In the genomic region with DNA sequence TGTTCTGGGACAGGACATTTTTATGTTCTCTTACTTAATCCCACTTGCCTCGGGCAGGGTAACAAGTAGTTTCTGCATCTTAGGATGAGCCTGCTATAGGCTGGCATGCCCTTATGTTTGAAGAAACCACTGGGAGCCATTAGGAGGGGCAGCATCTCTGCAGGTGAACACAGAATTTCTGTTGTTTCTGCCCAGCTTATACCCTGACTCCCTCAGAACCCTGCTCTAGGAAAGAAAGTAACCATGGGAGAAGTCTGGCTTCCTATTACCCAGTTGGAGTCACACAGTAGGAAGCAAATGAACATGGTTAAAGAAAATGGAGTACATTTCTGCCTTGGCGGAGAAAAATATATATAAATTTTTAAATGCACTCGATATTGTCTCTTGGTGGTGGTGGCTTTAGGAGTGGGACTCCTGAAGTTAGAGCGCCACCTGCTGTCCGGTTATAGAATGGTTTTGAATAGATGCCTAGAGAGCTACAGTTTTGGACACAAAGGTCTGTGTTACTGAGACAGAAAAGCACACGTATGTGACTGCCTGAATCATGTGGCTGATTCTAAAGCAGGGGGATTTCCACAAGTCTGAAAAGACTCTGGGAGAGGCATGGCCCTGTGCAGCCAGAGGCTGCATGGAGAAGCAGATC, we compare ENCODE assay signal across 8 mouse cellular contexts. TPM values are rescaled to one million over a fixed set of nuclear protein-coding genes. Genes with fewer than 3 reads are reported as not detected.
DNase-seq lines count a peak whose midpoint lies in the region; ATAC-seq and TF ChIP-seq lines count a peak whose summit lies in the region.

No protein-coding gene starts in this region.

- no peaks in the 10 kb centered on the region for H3K9me3 ChIP-seq in MEL (replicated peaks; ENCODE audit: insufficient read depth, low read length)
- H3K9me3 ChIP-seq in forebrain, postnatal 0 days (ENCODE audit: low read length) = no peaks in the 10 kb centered on the region
- no peaks in the 10 kb centered on the region for H3K9me3 ChIP-seq in lung, embryonic 15.5 days

- WGBS in forebrain, postnatal 0 days = 19% methylated on average over 6 of the region's 6 CpGs
- 16% methylated on average over 6 of the region's 6 CpGs for WGBS in lung, embryonic 15.5 days

- H3K36me3 ChIP-seq in MEL (ENCODE audit: control insufficient read depth in 1 of 2, insufficient read depth in 2 of 2, low read length in 2 of 2) = no peaks in the 10 kb centered on the region
- no peaks in the 10 kb centered on the region for H3K36me3 ChIP-seq in forebrain, postnatal 0 days (ENCODE audit: insufficient read depth)
- no peaks in the 10 kb centered on the region for H3K36me3 ChIP-seq in lung, embryonic 15.5 days

- no peak overlapping the region for H3K27ac ChIP-seq in MEL (ENCODE audit: control insufficient read depth, low read depth, low read length)
- H3K27ac ChIP-seq in forebrain, postnatal 0 days (ENCODE audit: low read depth, low read length) = no peak overlapping the region
- H3K27ac ChIP-seq in lung, embryonic 15.5 days = no peak overlapping the region

- DNase-seq in MEL (ENCODE audit: low read depth, low spot score) = peak; percentile 8
- DNase-seq in cerebellum, adult 11-12 months = peak; percentile 18
- DNase-seq in forebrain, postnatal 0 days = peak; percentile 94
- peak; percentile 65 to 90 for DNase-seq in layer of hippocampus, adult 18-20 months (ENCODE audit: low spot score in 2 of 2)
- DNase-seq in ovary, postnatal 36 days (ENCODE audit: low spot score) = peak; percentile 68
- DNase-seq in urinary bladder, postnatal 10 days (ENCODE audit: low spot score) = peak; percentile 26

- peak; percentile 86 for ATAC-seq in forebrain, postnatal 0 days
- peak; percentile 64 to 84 for ATAC-seq in hematopoietic stem cell, adult 5-6 weeks (replicated peaks in 1 of 2; ENCODE audit: insufficient read depth in 1 of 2, low FRiP score in 2 of 2, low TSS enrichment in 1 of 2, low read depth in 1 of 2, poor library complexity in 2 of 2, severe bottlenecking in 2 of 2)
- ATAC-seq in lung, embryonic 15.5 days (ENCODE audit: borderline replicate concordance, extremely low read depth, low FRiP score, low TSS enrichment) = peak; percentile 35; the same call in 1 of the 2 replicates

- peak; percentile 30 for TF ChIP-seq RAD21 in MEL (IDR thresholded peaks at IDR 0.05; ENCODE audit: low read depth, low read length)

- no peak overlapping the region for H3K4me3 ChIP-seq in MEL (ENCODE audit: control insufficient read depth in 1 of 2, insufficient read depth in 1 of 2, low read depth in 2 of 2, low read length in 2 of 2)
- H3K4me3 ChIP-seq in forebrain, postnatal 0 days (ENCODE audit: low read depth, low read length) = no peak overlapping the region
- no peak overlapping the region for H3K4me3 ChIP-seq in lung, embryonic 15.5 days

- TF ChIP-seq EP300 in MEL (IDR thresholded peaks at IDR 0.05; ENCODE audit: low read depth in 1 of 2, low read length in 2 of 2) = no peak

- no peaks in the 10 kb centered on the region for H3K79me2 ChIP-seq in MEL (ENCODE audit: control insufficient read depth, insufficient read depth, low read length, poor library complexity)

- H3K9ac ChIP-seq in MEL (ENCODE audit: control insufficient read depth, low read depth, low read length, poor library complexity, severe bottlenecking) = no peak overlapping the region
- no peak overlapping the region for H3K9ac ChIP-seq in forebrain, postnatal 0 days
- no peak overlapping the region for H3K9ac ChIP-seq in lung, embryonic 15.5 days

- TF ChIP-seq POLR2A in MEL (IDR thresholded peaks at IDR 0.05; ENCODE audit: control insufficient read depth in 1 of 2, insufficient read depth in 1 of 2, low read depth in 1 of 2, low read length in 2 of 2, poor library complexity in 1 of 2) = no peak

- H3K27me3 ChIP-seq in MEL (ENCODE audit: control insufficient read depth in 1 of 2, insufficient read depth in 2 of 2, low read length in 2 of 2) = no peaks in the 10 kb centered on the region
- no peaks in the 10 kb centered on the region for H3K27me3 ChIP-seq in forebrain, postnatal 0 days (ENCODE audit: insufficient read depth, low read length)
- H3K27me3 ChIP-seq in lung, embryonic 15.5 days = no peaks in the 10 kb centered on the region; the same call in 1 of the 2 replicates

- TF ChIP-seq CTCF in MEL (IDR thresholded peaks at IDR 0.05 in 2 of 3, conservative IDR thresholded peaks at IDR 0.05 in 1 of 3; ENCODE audit: control insufficient read depth in 1 of 3, insufficient read depth in 1 of 3, low read depth in 2 of 3, low read length in 3 of 3, poor library complexity in 1 of 3, severe bottlenecking in 1 of 3) = peak in 2 of 3 experiments; percentile 6 to 14; a peak in 1 of 6 replicates
- peak; percentile 87 for TF ChIP-seq CTCF in forebrain, postnatal 0 days (IDR thresholded peaks at IDR 0.05; ENCODE audit: low read depth)

- no peaks in the 10 kb centered on the region for H3K4me1 ChIP-seq in MEL (ENCODE audit: control insufficient read depth in 1 of 2, insufficient read depth in 2 of 2, low read length in 2 of 2)
- no peaks in the 10 kb centered on the region for H3K4me1 ChIP-seq in forebrain, postnatal 0 days (ENCODE audit: insufficient read depth)
- no peaks in the 10 kb centered on the region for H3K4me1 ChIP-seq in lung, embryonic 15.5 days

- no peak overlapping the region for H3K4me2 ChIP-seq in forebrain, postnatal 0 days (ENCODE audit: low read depth)
- no peak overlapping the region for H3K4me2 ChIP-seq in lung, embryonic 15.5 days

TF ChIP-seq in MEL, 35 proteins besides CTCF, POLR2A, EP300 and RAD21:
- TF ChIP-seq MYC (IDR thresholded peaks at IDR 0.05; ENCODE audit: low read depth, low read length) = no peak
- TF ChIP-seq ZNF384 (IDR thresholded peaks at IDR 0.05; ENCODE audit: low read depth, low read length) = no peak
- no peak for TF ChIP-seq RCOR1 (IDR thresholded peaks at IDR 0.05; ENCODE audit: low read depth, low read length)
- TF ChIP-seq ZKSCAN1 (IDR thresholded peaks at IDR 0.05; ENCODE audit: low read depth, low read length) = no peak
- TF ChIP-seq TAL1 (IDR thresholded peaks at IDR 0.05; ENCODE audit: low read length) = no peak
- no peak for TF ChIP-seq USF2 (IDR thresholded peaks at IDR 0.05; ENCODE audit: borderline replicate concordance in 1 of 2, insufficient read depth in 1 of 2, low read depth in 1 of 2, low read length in 2 of 2)
- TF ChIP-seq SMC3 (IDR thresholded peaks at IDR 0.05; ENCODE audit: low read depth, low read length) = 0 out of 2 replicates have a peak, but pooled peaks have one; percentile 19
- TF ChIP-seq GABPA (IDR thresholded peaks at IDR 0.05; ENCODE audit: low read depth, low read length) = no peak
- TF ChIP-seq MAX (IDR thresholded peaks at IDR 0.05; ENCODE audit: low read length) = no peak
TF ChIP-seq in MEL: peak in this region for 1.

RNA-seq across cellular contexts. Expression of gene Lrrc30, which starts 47.5 kb away (rescaled TPM):
- not detected in 2 replicates for total RNA-seq in MEL (2012; rRNA removed)
- polyA plus RNA-seq in MEL (2012; ENCODE audit: insufficient read depth in 1 of 2, insufficient read length in 2 of 2, low read depth in 1 of 2, low replicate concordance in 2 of 2, missing spikeins in 1 of 2) = not detected
- not detected in 2 replicates for total RNA-seq in forebrain, postnatal 0 days (2014; rRNA removed)
- polyA plus RNA-seq in forebrain, postnatal 0 days (2015; fragmentation: Nextera tagmentation; extraction: Ambion mirVana) = not detected in 2 replicates
- not detected in 2 replicates for total RNA-seq in hematopoietic stem cell, adult 5-6 weeks (2017)
- total RNA-seq in layer of hippocampus, adult 18-20 months (2021) = not detected
- polyA plus RNA-seq in lung, embryonic 15.5 days (2015; fragmentation: Nextera tagmentation; extraction: Ambion mirVana) = not detected in 2 replicates

Comparison
In these comparisons a context has a peak if more than half of its experiments do, and no peak if none do; other contexts are left out.
1. DNase-seq: peak in every context shown above with its lines; median percentile 94 in forebrain, postnatal 0 days; 78 in layer of hippocampus, adult 18-20 months; 68 in ovary, postnatal 36 days; 26 in urinary bladder, postnatal 10 days; 18 in cerebellum, adult 11-12 months; 8 in MEL.
2. ATAC-seq: peak in every context shown above with its lines; median percentile 86 in forebrain, postnatal 0 days; 74 in hematopoietic stem cell, adult 5-6 weeks; 35 in lung, embryonic 15.5 days.